Comparison of ENCODE assay signal across 1 mouse cellular context in genomic region chr5:136045408-136045807, GRCm38 (mm10).
TF ChIP-seq lines count a peak whose summit lies in the region.

No protein-coding gene starts in this region.

TF ChIP-seq in CH12.LX, 34 proteins besides CTCF, POLR2A, EP300 and RAD21 (continued from another document):
- TF ChIP-seq SMC3 (IDR thresholded peaks at IDR 0.05; ENCODE audit: low read depth, low read length) (peak; percentile 66), MEF2A (IDR thresholded peaks at IDR 0.05; ENCODE audit: borderline replicate concordance, low read depth, low read length) (no peak), ETS1 (conservative IDR thresholded peaks at IDR 0.05; ENCODE audit: low read depth, low read length) (no peak), ZMIZ1 (IDR thresholded peaks at IDR 0.05; ENCODE audit: low read depth, low read length) (no peak), POLR2AphosphoS2 (IDR thresholded peaks at IDR 0.05; ENCODE audit: low read depth, low read length) (no peak), UBTF (IDR thresholded peaks at IDR 0.05; ENCODE audit: low read depth, low read length) (no peak), ZC3H11A (IDR thresholded peaks at IDR 0.05; ENCODE audit: low read depth, low read length) (no peak), BHLHE40 (IDR thresholded peaks at IDR 0.05; ENCODE audit: low read depth, low read length) (peak; percentile 41; the same call in 1 of the 2 replicates), ZKSCAN1 (IDR thresholded peaks at IDR 0.05; ENCODE audit: borderline replicate concordance, low read depth, low read length) (no peak)
